Mouse (Mus musculus): ENCODE results near the gene Ehmt1. TPM values are rescaled to one million over a fixed set of nuclear protein-coding genes. Genes with fewer than 3 reads are reported as not detected.
"Not testable (repeated sequence)": the region's sequence is repeated elsewhere in the genome, so short reads cannot be mapped to it uniquely, and the experiment has no call there.

Gene Ehmt1
- 10 to 100 TPM; 65.2 to 72.5 TPM for total RNA-seq (2021)
- long read RNA-seq, experiment 1, full-length matches to known transcripts: 5 of 18 reads
- long read RNA-seq, experiment 1, partial matches to known transcripts: 5 of 18 reads
- long read RNA-seq, experiment 1, other reads (novel, unspliced or antisense): 8 of 18 reads
- long read RNA-seq, experiment 2, full-length matches to known transcripts: 13 of 30 reads
- long read RNA-seq, experiment 2, partial matches to known transcripts: 4 of 30 reads
- long read RNA-seq, experiment 2, other reads (novel, unspliced or antisense): 13 of 30 reads

GRCm38 (mm10) chr2:24918930-24919838 lies at the start of gene Ehmt1:
Gene Ehmt1 (minus strand): TSS chr2:24919614.
- DNase-seq (ENCODE audit: low spot score in 2 of 2): peak; percentile 93

DNA sequence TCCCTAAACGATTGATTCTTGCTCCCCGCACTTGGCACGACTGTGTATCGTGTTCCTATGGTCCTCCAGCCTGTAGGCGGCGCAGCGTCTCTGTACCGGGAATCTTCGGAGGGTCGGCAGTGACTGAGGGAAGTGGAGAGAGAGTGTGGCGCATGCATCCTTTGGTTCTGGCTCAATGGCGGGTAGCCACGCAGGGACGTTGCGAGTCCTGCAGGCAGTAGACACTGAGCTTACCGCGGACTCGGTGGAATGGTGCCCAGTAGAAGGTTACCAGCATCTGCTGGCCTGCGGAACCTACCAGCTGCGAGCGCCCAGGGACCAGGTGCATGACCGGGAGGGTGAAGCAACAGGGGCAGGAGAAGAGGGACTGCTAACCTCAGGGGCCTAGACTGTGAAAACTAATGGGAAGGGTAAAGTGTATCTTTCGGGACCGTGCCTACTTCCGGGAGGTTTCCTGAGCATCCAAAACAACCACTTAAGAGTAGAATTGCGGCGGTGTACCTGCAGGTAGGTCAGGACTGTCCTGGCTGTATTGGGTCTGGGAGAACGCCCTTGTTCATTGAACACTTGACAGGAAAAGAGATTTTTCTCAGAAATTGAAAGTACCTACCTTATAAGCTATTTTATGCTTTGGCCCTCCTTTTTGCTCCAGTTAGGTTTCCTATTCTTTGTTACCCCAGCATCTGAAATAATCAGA lies 43.0 kb upstream of the Ehmt1 start, which contains the start of gene Dph7:
Gene Dph7, plus strand, starts transcription at position 97 of the 697 bp plus-strand sequence.
- DNase-seq (ENCODE audit: low spot score in 2 of 2): peak; percentile 69 to 87

GRCm38 (mm10) chr2:24960910-24961309 lies 41.5 kb upstream of the Ehmt1 start:
- DNase-seq (ENCODE audit: low spot score in 2 of 2): no peak

DNA sequence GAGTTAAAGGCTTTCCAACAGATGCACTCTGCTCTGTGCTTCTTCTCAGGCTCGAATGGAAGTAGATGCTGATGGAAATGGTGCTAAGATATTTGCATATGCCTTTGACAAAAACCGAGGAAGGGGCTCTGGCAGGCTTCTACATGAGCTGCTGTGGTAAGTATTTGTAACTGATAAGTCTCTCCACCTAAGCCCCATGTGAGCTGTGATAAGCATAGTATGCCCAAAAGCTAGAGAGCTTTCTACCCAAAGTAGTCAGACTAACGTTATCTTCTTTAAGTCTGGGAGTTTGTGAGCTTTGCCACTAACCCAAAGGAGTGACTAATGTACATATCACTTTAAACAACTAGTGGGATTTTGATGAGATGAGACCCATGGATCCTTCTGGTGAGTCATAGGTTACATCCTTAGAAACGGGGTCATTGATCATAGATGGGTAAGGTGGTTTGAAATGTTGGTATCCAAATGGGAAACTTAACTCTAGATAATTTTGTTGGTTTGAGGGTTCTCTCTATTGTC lies 33.2 kb upstream of the Ehmt1 start:
- DNase-seq (ENCODE audit: low spot score in 2 of 2): no peak

GRCm38 (mm10) chr2:24950189-24950535 lies 30.7 kb upstream of the Ehmt1 start:
- DNase-seq (ENCODE audit: low spot score in 2 of 2): no peak

GRCm38 (mm10) chr2:24949421-24950188 lies 30.2 kb upstream of the Ehmt1 start, which contains the start of gene Zmynd19:
Gene Zmynd19 (plus strand): TSS chr2:24949792.
- peak; percentile 98 to 99 for DNase-seq (ENCODE audit: low spot score in 2 of 2)

DNA sequence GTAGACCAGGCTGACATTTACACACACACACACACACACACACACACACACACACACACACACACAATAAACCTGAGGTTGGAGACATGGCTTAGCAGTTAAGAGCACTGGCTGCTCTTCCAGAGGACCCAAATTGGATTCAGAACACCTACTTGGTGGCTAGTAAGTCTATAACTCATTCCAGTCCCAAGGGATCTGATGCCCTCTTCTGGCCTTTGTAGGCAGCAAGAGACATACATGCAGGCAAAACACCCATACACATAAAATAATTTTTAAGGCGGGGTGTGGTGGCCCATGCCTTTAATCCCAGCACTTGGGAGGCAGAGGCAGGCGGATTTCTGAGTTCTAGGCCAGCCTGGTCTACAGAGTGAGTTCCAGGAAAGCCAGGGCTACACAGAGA lies 24.9 kb upstream of the Ehmt1 start:
- DNase-seq (ENCODE audit: low spot score in 2 of 2): not testable (repeated sequence)

DNA sequence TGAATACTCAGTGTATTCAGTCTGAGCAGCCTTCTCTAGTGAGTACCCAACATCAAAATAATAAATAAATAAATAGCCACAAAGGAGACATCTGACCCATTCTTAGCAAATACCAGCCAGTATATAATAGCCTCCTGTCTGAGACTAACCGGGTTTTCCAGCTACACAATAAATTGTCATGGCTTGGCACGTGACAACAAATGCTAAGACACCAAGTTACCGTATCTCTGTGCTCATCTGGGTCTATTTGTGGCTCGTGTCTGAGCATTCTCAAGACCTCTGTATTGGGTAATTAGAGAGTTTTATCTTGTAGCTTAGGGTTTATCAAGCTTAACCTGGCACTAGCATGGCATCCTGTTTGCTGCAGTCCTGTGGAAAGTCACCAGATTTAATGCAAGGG lies 22.7 kb upstream of the Ehmt1 start:
- no peak for DNase-seq (ENCODE audit: low spot score in 2 of 2)

GRCm38 (mm10) chr2:24935057-24935796 lies 15.8 kb upstream of the Ehmt1 start, which contains the start of gene Arrdc1:
Gene Arrdc1 (minus strand): TSS chr2:24935252.
- DNase-seq (ENCODE audit: low spot score in 2 of 2): peak; percentile 76 to 86

DNA sequence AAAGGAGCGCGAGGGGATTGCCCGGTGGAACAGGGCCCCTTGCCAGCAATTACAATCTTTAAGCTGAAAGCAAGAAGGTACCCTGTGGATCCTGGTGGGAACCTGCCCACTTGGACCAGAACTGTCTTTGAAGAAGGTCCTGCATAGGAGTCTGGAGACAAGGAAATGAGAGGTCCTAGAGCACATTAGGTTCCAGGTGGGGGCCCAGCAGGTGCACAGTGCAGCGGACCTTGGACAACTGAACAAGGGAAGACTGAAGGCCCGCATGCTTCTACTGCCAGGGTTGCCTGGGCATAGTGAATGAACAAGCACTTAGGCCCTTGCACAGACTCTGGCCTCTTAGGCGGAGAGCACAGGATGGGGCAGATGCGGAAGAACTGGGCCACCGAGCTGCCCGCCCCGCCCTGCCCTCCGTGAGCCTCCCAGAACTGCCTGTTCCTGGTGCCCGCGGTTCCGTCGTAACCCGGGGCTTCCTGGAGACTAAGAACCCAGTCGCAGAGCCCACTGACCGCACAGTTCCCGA lies 15.1 kb upstream of the Ehmt1 start:
- peak in 1 of 2 experiments; percentile 15 for DNase-seq (ENCODE audit: low spot score in 2 of 2)

GRCm38 (mm10) chr2:24929593-24929992 lies 10.2 kb upstream of the Ehmt1 start:
- no peak for DNase-seq (ENCODE audit: low spot score in 2 of 2)

DNA sequence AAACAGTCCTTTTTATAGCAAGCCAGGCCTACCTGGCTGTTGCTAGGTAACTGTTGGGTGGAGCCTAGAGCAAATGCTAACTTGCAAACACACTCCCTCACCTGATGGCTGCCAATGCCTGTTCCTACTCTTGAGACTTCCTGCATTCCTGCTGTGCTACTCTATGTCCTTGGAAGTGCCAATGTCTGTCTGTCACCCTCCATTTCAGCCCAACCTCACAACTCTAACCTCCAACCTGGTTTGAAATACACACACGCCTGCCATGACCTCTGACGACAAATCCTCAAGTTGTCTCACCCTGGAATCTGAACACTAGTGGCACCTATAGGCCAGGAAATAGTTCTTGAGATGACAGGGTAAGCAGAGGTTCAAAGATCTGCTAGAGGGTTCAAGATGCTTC lies 9.7 kb upstream of the Ehmt1 start:
- DNase-seq (ENCODE audit: low spot score in 2 of 2): no peak

- DNase-seq (ENCODE audit: low spot score in 2 of 2): no peak
These were observed 8.5 kb upstream of the Ehmt1 start for GRCm38 (mm10) chr2:24927810-24928479.

- DNase-seq (ENCODE audit: low spot score in 2 of 2): no peak
These were observed 7.5 kb upstream of the Ehmt1 start for GRCm38 (mm10) chr2:24926965-24927358.

GRCm38 (mm10) chr2:24926345-24926964 lies 7.0 kb upstream of the Ehmt1 start:
- no peak for DNase-seq (ENCODE audit: low spot score in 2 of 2)

- no peak for DNase-seq (ENCODE audit: low spot score in 2 of 2)
These were observed 5.9 kb upstream of the Ehmt1 start for GRCm38 (mm10) chr2:24925284-24925683.

DNA sequence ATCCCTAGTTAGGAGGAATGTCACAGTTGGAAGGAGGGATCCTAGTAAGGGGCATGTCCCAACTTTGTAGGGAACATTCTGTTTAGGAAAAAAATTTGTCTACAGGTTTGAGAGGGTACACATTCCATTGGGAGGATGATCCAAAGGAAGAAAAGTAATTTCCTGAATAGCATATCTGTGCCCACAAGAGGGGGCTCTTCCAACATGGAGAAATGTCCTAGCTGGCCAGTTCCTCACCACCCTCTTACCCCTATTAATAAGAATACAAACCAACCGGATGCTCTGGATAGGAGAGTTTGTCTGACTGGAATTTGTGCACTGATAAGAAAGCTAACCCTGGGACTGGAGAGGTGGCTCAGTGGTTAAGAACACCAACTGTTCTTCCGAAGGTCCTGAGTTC lies 4.1 kb upstream of the Ehmt1 start:
- no peak for DNase-seq (ENCODE audit: low spot score in 2 of 2)

DNA sequence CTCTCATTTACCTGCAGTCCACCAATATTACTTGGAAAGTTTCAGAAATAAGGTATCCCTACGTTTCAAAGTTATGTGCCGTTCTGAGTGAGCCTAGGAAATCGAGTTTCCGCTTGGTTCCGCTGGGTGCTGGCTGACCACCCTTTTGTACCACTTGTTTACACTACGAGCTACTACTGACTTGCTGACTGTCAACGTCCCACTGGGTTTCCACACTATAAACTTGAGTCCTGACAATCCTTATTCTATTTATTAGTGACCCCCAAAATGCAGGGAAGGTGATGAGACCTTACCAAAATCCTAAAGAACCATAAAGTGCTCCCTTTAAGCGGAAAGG lies 393 bp upstream of the Ehmt1 start:
- DNase-seq (ENCODE audit: low spot score in 2 of 2): no peak

GRCm38 (mm10) chr2:24914762-24915161 lies 4.7 kb downstream of the Ehmt1 start:
- no peak for DNase-seq (ENCODE audit: low spot score in 2 of 2)

All from gastrocnemius, postnatal 4 days (tissue).